Mouse (Mus musculus) ES-CJ7 (cell line): ENCODE results near the gene Tnfsf10.

Source experiments
- DNase-seq: peaks from one replicate; pipeline ENCODE4 v3.0.0; 2011; ENCODE audit warnings: low read depth, low spot score

The Tnfsf10 gene

DNA sequence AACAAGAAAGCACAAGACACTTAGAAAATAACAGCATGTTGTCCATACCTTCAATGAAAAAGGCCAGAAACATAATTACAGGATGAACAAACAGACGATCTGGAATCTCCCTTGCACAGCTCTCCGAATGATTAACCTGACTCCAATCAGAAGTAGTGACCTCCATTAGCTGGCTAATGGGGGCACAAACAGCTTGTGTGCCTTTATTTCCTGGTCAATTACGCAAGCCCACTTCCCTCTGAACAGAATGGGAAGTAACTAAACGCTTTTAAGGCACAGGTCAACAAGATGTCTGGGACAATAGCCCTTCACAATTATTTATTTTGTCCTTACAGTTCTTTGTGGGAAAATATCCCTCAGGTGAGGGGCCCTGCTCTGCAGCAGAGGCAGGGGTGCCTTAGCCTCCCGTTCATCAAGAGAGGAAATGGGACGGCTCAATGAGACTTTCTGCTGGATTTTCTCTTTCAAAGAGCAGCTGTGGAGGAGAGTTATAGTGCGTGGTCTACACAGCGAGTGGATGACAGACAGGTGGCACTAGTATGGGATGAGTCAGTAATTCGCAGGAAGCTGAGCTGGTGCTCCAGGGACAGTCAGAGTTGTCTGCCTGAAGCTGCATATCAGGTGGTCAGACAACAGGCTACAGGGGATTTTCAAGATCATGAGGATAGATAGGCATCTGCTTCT, 14.3 kb upstream of the Tnfsf10 start:
- no peak for DNase-seq

DNA sequence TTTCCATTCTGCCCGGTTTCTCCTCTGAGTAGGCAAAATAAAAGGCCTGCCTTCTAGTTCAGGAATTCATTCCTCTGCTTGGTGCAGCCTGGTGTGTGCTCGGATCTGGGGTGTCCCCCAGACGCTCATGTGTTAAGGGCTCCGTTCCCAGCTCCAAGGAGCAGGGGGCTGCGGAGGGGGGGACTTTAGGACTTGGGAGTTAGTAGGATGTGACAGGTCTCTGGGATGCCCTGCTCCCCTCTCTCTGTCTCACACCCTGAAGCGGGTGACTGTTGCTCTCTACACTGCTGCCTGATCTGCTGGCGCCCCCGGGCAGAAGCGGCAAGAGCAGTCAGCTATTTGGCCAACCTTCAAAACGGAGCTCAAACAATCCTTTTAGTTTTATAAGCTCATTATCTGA, 10.0 kb upstream of the Tnfsf10 start:
- DNase-seq = no peak

DNA sequence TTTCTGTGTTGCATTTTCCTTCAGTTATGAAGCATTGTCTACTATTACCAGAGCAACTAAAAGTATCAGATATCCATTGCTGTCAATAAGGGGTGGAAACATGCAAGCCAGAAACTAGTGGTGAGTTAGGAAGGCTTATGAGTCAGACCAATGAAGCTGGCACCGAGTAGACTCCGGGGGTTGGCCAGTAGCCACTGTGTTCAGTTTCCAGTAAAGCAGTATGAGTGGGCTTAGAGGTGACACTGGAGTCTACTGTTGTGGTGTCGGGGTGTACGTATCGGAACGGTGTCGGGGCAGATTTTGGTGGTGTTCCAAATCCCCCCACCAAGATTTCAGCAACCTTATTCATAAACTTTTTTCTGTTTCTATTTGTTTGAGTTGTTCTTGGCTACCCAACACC, 5.9 kb upstream of the Tnfsf10 start:
- no peak for DNase-seq

DNA sequence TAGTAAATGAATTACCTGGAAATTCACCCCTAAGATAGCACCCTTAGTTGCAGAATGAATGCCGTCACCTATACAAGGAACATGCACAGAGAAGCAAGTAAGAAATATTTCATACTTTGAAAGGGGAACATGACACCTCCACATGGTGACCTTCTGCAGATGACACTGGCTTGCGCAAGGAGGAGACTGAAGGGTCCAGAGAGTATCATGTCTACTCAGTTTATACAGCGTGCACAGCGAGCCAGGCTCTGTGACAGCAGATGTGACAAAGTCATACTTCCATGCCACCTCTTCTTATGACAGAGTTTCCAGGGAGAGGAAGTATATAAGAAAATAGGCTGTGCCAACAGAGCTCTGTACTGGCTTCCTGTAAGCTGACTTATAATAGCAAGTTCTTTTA, 5.4 kb upstream of the Tnfsf10 start:
- no peak for DNase-seq

DNA sequence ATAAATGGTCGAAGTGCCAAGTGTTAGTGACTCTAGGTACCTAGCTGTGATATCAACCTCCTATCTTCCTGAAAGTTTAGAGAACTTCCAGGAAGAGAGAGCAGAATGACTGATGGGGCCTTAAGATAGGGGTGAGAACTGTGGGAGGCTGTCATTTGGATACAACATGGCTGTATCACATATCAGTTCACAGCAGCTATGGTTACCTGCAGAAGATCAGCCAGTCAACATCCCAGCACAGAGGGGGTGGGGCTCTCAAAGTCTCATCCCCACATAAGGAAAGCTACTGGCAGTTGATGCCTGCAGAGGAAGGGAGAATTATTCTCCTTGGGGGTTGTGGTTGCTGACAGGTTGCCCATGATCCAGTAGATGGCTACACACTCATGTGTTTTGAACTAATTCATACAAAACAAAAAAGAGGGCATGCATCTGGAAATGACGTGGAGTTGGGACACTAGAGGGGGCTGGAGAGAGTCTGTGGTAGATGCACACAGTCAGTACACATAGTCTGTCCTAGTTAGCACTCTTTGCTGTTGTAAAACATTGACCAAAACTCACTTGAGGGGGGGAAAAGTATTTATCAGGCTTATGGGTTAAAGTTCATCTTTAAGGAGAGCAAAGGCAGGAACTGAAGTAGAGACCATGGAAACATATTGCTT, 2.2 kb upstream of the Tnfsf10 start:
- no peak for DNase-seq

DNA sequence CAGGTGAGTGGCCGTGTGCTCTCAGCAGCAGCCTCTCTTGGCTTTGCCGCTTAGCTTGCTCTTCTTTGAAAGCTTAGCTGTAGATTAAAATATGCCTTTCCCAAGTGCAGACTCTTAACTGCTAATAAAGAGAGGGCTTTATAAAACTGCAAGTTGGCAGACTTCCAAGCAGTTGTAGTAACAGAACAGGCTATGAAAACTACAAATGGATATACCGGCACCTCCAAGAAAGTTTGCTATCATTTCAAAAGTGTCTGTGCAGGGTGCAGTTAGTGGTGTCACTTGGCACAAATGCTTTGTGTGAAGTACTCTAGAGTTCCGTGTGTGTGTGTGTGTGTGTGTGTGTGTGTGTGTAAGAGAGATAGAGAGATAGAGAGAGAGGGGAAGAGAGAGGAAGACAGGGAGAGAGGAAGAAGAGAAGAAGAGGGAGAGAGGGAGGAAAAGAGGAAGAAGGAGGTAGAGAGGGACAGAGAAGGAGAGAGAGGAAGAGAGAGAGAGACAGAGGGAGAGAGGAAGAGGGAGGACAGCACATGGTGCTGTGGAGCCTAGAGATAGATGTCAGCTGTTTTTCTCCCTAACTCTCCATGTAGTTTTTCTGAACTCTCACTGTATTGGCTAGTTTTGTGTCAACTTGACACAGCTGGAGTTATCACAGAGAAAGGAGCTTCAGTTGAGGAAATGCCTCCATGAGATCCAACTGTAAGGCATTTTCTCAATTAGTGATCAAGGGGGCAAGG, 628 bp downstream of the Tnfsf10 start:
- no peak for DNase-seq

DNA sequence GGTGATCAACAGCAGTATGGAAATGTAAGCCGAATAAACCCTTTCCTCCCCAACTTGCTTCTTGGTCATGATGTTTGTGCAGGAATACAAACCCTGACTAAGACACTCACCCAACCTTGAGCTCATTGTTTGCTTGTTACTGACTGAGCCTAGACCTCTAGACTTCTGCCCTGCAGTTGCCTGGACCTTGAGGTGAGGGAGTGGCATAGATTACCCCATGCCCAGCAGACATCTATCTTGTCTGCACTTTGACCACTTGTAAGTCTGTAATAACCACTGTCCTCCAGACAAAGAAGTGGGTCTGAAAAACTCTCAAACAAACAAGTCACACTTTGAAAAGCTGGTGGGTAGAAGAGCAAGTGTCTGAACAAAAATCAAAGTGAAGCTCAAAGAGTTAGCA, 2.8 kb downstream of the Tnfsf10 start:
- no peak for DNase-seq

DNA sequence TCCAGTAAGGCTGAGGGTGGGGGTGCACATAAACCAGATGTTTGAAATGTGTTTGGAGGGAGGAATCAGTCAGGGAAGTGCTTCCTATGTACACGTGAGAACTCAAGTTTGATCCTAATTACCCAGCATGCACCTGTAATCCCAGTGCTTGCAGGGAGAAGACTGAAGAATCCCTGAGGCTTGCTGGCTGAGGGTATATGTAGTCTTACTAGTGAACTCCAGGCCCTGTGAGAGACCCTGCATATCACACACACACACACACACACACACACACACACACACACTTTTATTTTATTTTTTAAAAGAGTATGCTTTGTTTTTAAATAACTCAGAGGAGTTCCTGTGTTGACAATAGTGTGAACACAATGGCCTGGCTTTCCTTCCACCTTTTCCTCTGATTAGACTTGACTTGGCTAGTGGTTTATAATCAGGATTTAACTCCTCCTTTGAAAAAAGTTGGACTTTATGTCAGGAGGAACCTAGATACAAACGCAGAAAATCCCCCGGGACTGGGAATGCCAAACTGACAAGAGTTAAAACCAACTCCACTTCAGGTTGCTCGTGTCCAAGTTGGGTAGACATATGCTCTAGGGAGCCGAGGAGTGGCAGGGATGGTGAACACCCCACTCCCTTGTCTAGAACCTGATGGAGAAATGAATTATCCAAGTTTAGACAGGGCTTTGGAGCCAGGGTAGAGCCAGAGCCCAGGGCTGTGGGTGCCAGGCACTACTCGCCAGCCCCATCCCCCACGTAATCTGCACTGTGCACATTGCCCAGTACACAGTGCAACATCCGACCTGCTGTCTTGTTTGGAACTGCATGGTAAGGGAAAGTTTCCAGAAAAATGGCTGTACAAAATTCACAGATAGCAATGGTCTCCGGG, 4.0 kb downstream of the Tnfsf10 start:
- DNase-seq = no peak

DNA sequence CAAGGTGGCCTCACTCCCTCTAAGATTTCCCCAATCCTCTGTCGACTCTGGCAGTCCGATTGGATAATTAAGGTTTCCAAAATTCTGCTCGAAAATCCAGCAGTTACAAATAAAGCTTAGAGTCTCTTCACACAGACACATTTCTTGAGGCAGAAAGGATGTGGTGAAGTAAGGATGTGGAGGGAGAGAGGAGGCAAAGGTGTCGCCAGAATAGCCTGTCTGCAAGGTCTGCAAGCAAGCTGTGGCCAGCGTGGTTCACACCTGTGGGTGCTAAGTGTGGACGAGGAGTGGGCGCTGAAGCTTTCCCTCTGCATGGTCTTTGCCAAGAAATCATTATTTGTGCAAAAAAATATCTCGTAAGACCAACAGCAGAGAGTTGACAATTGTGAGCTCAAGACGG, 5.8 kb downstream of the Tnfsf10 start:
- no peak for DNase-seq

DNA sequence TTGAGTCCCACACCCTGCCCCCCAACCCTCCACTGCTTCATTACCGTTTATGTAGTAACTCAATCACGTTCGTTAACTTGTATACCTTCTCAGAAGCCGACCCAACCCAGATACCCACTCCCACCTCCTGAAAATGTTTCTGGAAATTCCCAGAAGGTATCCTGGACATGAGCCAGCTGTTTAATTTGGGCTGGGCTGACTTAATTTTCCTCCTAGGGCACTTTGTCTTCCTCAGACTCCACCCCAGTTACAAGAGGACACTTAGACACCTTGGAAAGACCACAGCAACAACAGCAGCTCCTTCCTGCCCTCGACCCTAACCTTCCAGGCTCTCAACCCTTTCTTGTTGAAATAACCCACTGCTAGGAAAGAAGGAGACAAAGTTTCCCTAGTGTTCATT, 6.7 kb downstream of the Tnfsf10 start:
- no peak for DNase-seq

DNA sequence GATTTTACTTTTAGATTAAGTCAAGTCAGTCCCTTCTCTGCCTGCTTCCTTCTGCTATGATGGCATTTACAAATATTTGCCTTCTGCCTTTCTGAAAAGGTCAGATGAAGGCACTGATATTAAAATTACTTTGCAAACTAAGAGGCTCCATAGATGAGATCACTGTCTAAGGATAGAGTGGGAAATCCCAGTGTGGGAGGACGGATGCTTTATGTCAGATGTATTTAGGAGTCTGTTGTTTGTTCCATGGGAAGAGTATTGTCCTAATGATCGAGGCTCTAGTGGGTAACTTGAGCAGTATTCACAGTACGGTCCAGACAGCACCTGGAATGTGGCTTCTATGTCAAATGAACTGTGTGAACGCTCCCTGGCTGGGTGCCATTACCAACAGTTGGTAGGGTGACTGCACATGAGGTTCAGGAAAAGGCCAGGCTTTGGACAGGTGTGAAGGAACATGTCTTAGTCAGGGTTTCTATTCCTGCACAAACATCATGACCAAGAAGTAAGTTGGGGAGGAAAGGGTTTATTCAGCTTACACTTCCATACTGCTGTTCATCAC, 9.9 kb downstream of the Tnfsf10 start:
- no peak for DNase-seq

DNA sequence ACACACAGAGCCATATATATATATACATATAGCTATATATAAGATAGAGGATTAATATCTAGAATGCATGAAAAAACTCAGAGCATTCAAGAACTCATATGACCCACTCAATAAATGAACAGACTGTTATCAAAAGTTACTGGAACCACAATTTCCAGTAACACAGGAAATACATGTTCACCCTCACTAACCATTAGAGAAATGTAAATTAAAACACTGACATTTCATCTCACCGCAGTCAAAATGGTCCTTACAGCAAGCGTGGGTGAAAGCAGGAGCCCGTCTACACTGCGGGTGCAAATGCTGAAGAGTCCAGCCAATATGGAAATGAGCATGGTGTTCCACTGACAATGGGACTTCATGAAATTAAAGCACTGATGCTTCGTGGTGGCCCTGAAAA, 13.9 kb downstream of the Tnfsf10 start:
- DNase-seq = no peak

DNA sequence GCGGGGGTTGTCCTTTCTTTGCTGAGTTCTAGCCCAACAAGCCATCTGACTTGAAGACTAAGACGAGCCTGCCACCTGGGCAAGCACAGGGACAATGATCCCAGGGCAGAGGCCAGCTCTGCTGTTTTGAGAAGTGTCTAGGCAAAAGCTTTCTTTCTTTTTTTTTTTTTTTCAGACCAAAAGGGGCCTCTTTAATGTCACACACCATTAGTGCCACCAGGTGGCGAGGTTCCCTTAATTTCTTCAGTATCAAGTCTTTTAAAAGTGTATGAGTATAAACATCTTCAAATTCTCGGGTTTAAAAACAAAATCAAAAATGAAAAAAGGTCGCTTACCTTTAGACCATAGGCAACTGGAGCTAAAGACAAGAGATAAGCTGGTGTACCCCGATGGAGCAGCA, 21.6 kb downstream of the Tnfsf10 start:
- DNase-seq = peak; percentile 39

DNA sequence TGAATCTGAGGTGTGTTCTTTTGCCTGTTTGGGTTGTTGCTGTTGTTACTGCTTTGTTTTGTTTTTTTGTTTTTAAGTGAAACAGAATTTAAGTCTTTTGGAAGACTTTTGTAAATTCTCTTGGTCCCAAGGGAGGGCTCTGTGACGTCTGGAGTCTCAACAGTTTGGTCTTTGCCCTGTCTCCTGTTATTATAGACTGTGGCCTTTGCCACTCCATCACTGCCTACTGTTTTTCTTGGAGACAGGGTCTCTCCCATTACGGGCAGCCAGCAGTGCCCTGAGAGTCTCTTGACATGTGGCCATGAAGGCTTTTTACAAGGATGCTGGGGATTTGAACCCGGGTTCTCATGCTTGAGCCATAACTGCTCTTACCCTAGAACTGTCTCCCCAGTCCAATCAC, 22.1 kb downstream of the Tnfsf10 start:
- DNase-seq = no peak

DNA sequence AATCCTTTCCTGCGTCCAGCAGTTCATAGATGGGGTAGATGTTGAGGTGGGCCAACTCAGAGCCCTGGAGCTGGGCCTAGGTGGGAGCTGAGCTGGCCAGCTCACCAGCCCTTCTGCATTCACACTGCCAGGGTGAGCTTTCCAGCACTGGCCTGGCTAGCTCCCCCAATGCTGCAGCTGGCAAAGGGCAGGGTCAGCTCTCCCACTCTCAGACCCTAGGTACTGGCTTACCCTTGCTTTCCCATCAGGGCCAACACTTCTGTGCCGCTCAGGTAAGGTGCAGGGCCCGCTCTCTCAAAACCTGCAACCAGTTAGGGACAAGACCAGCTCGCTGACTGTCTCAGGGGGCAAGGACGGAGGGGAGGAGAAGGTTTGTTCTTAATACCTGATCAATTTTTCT, 23.9 kb downstream of the Tnfsf10 start:
- no peak for DNase-seq

DNA sequence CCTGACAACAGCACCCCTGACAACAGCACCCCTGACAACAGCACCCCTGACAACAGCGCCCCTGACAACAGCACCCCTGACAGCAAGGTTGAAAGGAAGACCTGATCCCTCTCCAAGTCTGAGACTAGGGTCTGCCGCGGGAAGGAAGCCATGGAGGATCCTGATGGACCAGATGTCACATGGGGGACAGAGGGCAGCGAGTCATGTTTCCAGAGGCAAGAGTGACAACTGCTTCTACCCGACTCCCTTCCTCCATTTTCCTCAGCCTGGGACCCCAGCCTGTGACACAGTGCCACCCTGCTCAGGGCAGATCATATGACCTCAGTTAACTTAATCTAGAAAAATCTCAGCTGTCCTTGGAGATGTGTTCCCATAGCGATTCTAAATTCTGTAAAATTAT, 25.6 kb downstream of the Tnfsf10 start:
- no peak for DNase-seq

DNA sequence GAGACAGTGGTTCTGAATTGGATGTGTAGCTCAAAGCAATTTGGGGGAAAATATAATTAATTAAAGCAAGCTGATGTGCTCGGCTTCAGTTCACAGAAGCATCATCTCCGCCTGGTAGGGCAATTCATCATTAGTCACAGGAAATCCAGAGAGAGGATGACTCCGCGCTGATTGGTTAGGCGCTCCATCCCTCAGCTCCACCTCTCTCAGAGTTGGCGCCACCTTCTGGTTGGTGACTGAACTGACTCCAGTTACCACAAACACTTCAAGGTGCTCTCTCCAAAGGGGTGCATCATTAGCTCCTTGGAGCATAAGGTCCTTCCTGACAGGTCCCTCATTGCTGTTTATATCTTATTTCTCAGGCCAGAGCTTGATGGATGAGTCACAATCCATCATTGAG, 28.7 kb downstream of the Tnfsf10 start:
- peak; percentile 75 for DNase-seq

DNA sequence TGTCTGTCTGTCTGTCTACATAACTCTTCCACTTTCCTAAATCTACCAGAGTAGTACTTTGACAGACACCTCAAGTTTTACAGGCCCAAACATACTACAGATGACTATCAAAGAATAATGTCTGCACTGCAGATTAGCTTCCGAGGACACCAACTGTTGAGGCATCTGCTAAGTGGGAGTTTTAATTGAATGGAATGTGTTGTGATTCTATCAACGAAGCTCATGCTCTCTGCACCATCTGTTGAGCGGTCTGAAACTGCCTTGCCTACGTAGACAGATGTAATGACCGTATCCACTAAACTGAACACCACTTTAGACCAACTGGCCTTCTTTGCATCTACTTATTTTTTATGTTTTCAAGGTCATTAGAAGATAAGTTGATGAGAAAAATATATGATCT, 31.6 kb downstream of the Tnfsf10 start:
- DNase-seq = no peak

DNA sequence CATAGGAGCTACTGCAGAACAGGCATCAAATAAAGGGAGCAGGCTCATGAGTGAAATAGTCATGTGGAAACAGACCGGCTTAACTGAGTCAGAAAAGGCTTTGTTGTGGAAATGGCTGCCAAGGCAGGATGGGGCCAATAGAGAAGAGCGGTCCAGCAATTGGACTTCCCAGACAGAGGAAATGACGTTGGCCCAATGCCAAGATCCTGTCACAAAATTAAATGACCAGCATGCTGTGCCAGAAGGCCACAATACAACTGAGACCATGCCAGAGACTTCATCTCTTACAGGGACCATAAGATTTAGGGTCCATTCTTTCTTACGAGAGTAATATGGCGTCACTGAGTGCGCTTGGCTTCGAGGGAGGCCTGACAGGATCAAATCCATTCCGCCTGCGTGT, 34.3 kb downstream of the Tnfsf10 start:
- no peak for DNase-seq

DNA sequence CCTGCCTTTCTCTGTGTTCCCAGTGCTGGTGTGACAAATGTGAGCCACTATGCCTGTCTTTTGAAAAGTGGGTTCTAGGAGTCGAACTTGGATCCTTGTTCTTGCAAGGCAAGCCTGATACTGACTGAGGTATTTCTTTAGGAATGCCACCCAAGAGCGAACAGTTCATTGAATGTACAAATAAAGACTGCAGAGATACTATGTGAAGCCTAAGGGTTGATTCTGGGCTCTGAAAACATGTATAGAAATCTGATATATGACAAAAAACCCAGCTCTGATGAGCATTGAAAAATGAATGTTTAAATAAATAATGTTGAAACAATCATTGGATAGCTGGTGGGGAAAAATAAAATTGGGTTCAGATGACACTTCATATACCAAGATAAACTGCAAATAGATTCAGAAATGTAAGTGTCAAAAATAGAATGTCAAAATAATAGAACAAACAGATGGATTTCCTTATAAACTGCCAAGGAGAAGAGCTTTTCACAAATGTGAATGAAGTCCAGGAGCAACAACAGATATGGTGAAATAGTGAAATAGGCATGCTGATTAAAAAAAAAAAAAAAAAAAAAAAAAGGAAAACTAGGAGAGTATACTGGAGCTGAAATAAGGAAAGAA, 42.4 kb downstream of the Tnfsf10 start:
- DNase-seq = no peak

DNA sequence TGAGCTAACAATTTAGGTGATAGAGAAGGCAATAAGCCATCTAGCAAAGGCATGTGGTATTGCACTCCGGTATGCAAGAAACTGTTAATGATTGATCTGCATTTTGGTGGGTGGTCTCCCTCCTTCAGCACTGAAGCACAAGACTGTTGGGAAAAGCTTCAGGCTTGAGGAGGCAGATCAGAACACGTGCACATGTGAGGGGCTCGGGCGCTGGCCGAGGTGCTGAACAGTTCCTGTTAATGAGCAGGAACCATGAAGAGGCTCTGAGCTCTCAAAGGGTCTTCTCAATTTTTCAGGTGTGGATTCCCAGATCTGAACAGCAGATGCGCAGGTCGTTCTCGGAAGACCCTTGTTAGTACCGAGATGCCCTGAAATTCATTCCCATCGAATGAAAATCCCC, 53.3 kb downstream of the Tnfsf10 start:
- peak; percentile 72 for DNase-seq
